Mouse (Mus musculus) heart, embryonic 16.5 days (tissue): Measurements from ENCODE around the gene Gm7697. TPM values are rescaled to one million over a fixed set of nuclear protein-coding genes. Genes with fewer than 3 reads are reported as not detected.
"Not testable (repeated sequence)": the region's sequence is repeated elsewhere in the genome, so short reads cannot be mapped to it uniquely, and the experiment has no call there.

Experiments
- ATAC-seq: fragments of 200-750 bp; cut with Nextera tagmentation; replicated peaks from 2 replicates; pipeline ENCODE4 v1.8.0; 2017; ENCODE audit warnings: moderate number of reproducible peaks; ENCODE audit not compliant: insufficient read depth, low FRiP score; ENCODE audit errors: extremely low read depth
- H3K27ac ChIP-seq: fragments of 300-500 bp; sonication (generic); 2 replicates; pipeline ENCODE4 v1.5.1; 2014; ENCODE audit warnings: mild to moderate bottlenecking, low read length, control low read depth, moderate library complexity
- H3K27me3 ChIP-seq: fragments of 300-500 bp; sonication (generic); 2 replicates; pipeline ENCODE4 v1.6.1; 2014; ENCODE audit warnings: low read length, mixed read lengths; ENCODE audit not compliant: control insufficient read depth, insufficient read depth
- H3K36me3 ChIP-seq: fragments of 300-500 bp; sonication (generic); 2 replicates; pipeline ENCODE4 v1.6.1; 2014; ENCODE audit not compliant: control insufficient read depth, insufficient read depth
- H3K4me1 ChIP-seq: fragments of 300-500 bp; sonication (generic); 2 replicates; pipeline ENCODE4 v1.6.1; 2014; ENCODE audit warnings: low read length, mixed read lengths; ENCODE audit not compliant: control insufficient read depth, insufficient read depth
- H3K4me2 ChIP-seq: fragments of 300-500 bp; sonication (generic); 2 replicates; pipeline ENCODE4 v1.6.1; 2014; ENCODE audit warnings: low read depth, mild to moderate bottlenecking, control low read depth, low read length
- H3K4me3 ChIP-seq: fragments of 300-500 bp; sonication (generic); 2 replicates; pipeline ENCODE4 v1.5.1; 2014; ENCODE audit warnings: mild to moderate bottlenecking, control low read depth, low read length
- H3K9ac ChIP-seq: fragments of 300-500 bp; sonication (generic); 2 replicates; pipeline ENCODE4 v1.6.1; 2014; ENCODE audit warnings: low read length, control low read depth
- H3K9me3 ChIP-seq: fragments of 300-500 bp; sonication (generic); replicated peaks from 2 replicates; pipeline ENCODE4 v1.6.1; 2016; ENCODE audit warnings: low read length; ENCODE audit not compliant: control insufficient read depth
- WGBS: fragments of 180-500 bp; shearing (Covaris S2); extraction: QIAGEN DNeasy Blood & Tissue Kit; methylation state at CpG from one replicate; pipeline ENCODE4 v1.1.7; 2014; 5-methylcytosine and 5-hydroxymethylcytosine counted together
- polyA plus RNA-seq: library from polyadenylated mRNA; unstranded; fragments of >200 nt; fragmentation: Nextera tagmentation; extraction: Ambion mirVana; gene quantifications from 2 replicates; pipeline ENCODE4 v1.2.1, GENCODE M21; 2015

Gm7697 gene
- polyA plus RNA-seq, 1 experiment from 2014 or later = not detected

GRCm38 (mm10) chr8:69474946-69475345 is 47.8 kb downstream of the Gm7697 start:
- not testable (repeated sequence) for H3K36me3 ChIP-seq, H3K9ac ChIP-seq, H3K9me3 ChIP-seq, H3K27me3 ChIP-seq, H3K4me2 ChIP-seq, ATAC-seq, H3K4me3 ChIP-seq, H3K4me1 ChIP-seq, H3K27ac ChIP-seq
- 75% methylated on average over 2 of the region's 3 CpGs for WGBS

- H3K36me3 ChIP-seq, H3K4me1 ChIP-seq, H3K27me3 ChIP-seq, ATAC-seq, H3K9me3 ChIP-seq, H3K4me3 ChIP-seq, H3K27ac ChIP-seq, H3K4me2 ChIP-seq, H3K9ac ChIP-seq: not testable (repeated sequence)
- 80% methylated on average over 1 of the region's 3 CpGs for WGBS
Measured at GRCm38 (mm10) chr8:69453465-69453864, 69.3 kb downstream of the Gm7697 start, which contains the start of gene Gm9495. Gm9495 (minus strand) TSS chr8:69453565.

Other genes with a start within 250 kb of the Gm7697 start
- gene Gm9495, start 69.4 kb downstream of the Gm7697 start, polyA plus RNA-seq = not detected in 2 replicates
- 14.9 and 15.6 TPM in 2 replicates for gene Zfp868, start 102.6 kb upstream of the Gm7697 start, polyA plus RNA-seq
- 1.2 TPM in 2 replicates for gene Zfp964, start 131.5 kb upstream of the Gm7697 start, polyA plus RNA-seq
- 19.8 and 20.4 TPM in 2 replicates for gene Zfp869, start 187.7 kb upstream of the Gm7697 start, polyA plus RNA-seq
- gene Zfp963, start 227.0 kb upstream of the Gm7697 start, polyA plus RNA-seq = 3.9 and 5.1 TPM in 2 replicates